Mouse (Mus musculus) kidney, postnatal 0 days (tissue): ENCODE data around the gene Fbxo5. TPM values are rescaled to one million over a fixed set of nuclear protein-coding genes. Genes with fewer than 3 reads are reported as not detected.

Experiments used
- ATAC-seq: fragments of 200-750 bp; cut with Nextera tagmentation; replicated peaks from 2 replicates; pipeline ENCODE4 v1.8.0; 2017; ENCODE audit warnings: low read depth, moderate number of reproducible peaks, moderate TSS enrichment, moderate library complexity; ENCODE audit not compliant: low FRiP score
- DNase-seq: peaks from one replicate; pipeline ENCODE4 v3.0.0-alpha.2; 2016; ENCODE audit warnings: low spot score
- H3K27ac ChIP-seq: fragments of 300-500 bp; sonication (generic); 2 replicates; pipeline ENCODE4 v1.5.1; 2014; ENCODE audit warnings: mild to moderate bottlenecking
- H3K27me3 ChIP-seq: fragments of 300-500 bp; sonication (generic); 2 replicates; pipeline ENCODE4 v1.6.1; 2014; ENCODE audit warnings: low read length, mixed read lengths; ENCODE audit not compliant: insufficient read depth
- H3K36me3 ChIP-seq: fragments of 300-500 bp; sonication (generic); 2 replicates; pipeline ENCODE4 v1.6.1; 2014; ENCODE audit warnings: low read length, mixed read lengths; ENCODE audit not compliant: insufficient read depth
- H3K4me1 ChIP-seq: fragments of 300-500 bp; sonication (generic); replicated peaks from 2 replicates; pipeline ENCODE4 v1.6.1; 2014; ENCODE audit warnings: antibody characterized with exemption, low read length, mixed read lengths; ENCODE audit not compliant: insufficient read depth
- H3K4me2 ChIP-seq: fragments of 300-500 bp; sonication (generic); 2 replicates; pipeline ENCODE4 v1.6.1; 2014; ENCODE audit warnings: mild to moderate bottlenecking, low read length, moderate library complexity, mixed read lengths
- H3K4me3 ChIP-seq: fragments of 300-500 bp; sonication (generic); replicated peaks from 2 replicates; pipeline ENCODE4 v1.5.1; 2014; ENCODE audit warnings: low read depth, low read length
- H3K9ac ChIP-seq: fragments of 300-500 bp; sonication (generic); 2 replicates; pipeline ENCODE4 v1.6.1; 2014; ENCODE audit warnings: low read depth, low read length
- H3K9me3 ChIP-seq: fragments of 300-500 bp; sonication (generic); replicated peaks from 2 replicates; pipeline ENCODE4 v1.6.1; 2016; ENCODE audit warnings: low read length, inconsistent platforms, mixed read lengths
- CTCF ChIP-seq: IDR thresholded peaks from 2 replicates; pipeline ENCODE4 v1.5.1; 2016; ENCODE audit warnings: antibody characterized with exemption, low read depth, mild to moderate bottlenecking, moderate library complexity
- WGBS: fragments of 180-500 bp; shearing (Covaris S2); extraction: QIAGEN DNeasy Blood & Tissue Kit; methylation state at CpG from one replicate; pipeline ENCODE4 v1.1.7; 2014; 5-methylcytosine and 5-hydroxymethylcytosine counted together
- polyA plus RNA-seq: library from polyadenylated mRNA; unstranded; fragments of >200 nt; fragmentation: Nextera tagmentation; extraction: Ambion mirVana; gene quantifications from 2 replicates; pipeline ENCODE4 v1.2.1, GENCODE M21; 2015

Fbxo5 gene
- polyA plus RNA-seq, 1 experiment from 2014 or later: 29.3 TPM

DNA sequence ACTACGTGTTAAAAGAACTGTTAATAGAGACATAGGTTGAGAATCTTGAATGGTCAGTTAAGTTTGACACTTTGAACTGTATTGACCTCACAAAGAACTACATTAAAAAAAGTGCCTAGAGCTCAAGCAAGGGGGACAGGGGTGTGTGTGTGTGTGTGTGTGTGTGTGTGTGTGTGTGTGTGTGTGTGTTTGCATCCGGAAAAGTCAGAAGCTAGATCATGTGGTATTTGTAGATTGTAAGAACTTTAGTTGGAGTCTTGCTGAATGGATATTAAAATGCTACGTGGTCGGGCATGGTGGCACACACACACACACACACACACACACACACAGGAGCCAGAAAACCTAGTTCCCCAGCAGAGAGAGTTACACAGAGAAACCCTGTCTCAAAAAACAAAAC, 1.6 kb upstream of the Fbxo5 start:
- no peak for TF ChIP-seq CTCF
- H3K27me3 ChIP-seq: no peaks in the 10 kb centered on the region
- 65% methylated on average over 4 of the region's 4 CpGs for WGBS
- H3K4me2 ChIP-seq: no peak overlapping the region
- ATAC-seq: no peak
- H3K4me3 ChIP-seq: no peak overlapping the region
- peaks cover 13% of the 10 kb centered on the region; the same call in 1 of the 2 replicates for H3K4me1 ChIP-seq
- no peak overlapping the region for H3K9ac ChIP-seq
- peaks cover 13% of the 10 kb centered on the region; the same call in 1 of the 2 replicates for H3K36me3 ChIP-seq
- H3K27ac ChIP-seq: peak overlapping the region; percentile 80; the same call in 1 of the 2 replicates
- no peaks in the 10 kb centered on the region for H3K9me3 ChIP-seq
- DNase-seq: no peak

DNA sequence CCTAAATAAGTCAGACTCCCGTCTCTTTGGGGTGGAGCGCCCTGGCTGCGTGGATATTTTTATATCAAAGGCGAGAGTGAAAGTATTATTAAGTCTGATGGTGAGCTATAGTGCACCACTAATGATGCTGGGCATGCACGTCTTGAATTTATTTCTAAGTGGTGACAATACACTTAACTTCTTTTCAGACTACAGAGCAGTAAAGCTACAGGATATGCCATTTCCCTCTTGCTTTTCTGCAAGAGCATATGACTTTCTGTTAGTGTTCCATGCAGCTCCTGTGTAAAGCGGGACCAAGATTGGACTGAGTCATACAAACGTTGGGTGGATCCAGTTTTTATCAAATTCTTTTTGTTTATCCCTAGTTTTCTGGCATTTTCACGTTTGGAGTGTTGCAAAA, 1.0 kb upstream of the Fbxo5 start:
- Histone ChIP-seq H3K27ac (peak overlapping the region; percentile 80), H3K4me3 (peak overlapping the region; percentile 78), H3K27me3 (no peaks in the 10 kb centered on the region), H3K36me3 (peaks cover 13% of the 10 kb centered on the region; the same call in 1 of the 2 replicates), H3K9ac (peak overlapping the region; percentile 44; the same call in 1 of the 2 replicates), H3K4me2 (peak overlapping the region; percentile 65), H3K4me1 (peaks cover 13% of the 10 kb centered on the region; the same call in 1 of the 2 replicates), H3K9me3 (no peaks in the 10 kb centered on the region)
- peak; percentile 37 for DNase-seq
- ATAC-seq: no peak
- no peak for TF ChIP-seq CTCF
- 14% methylated on average over 8 of the region's 8 CpGs for WGBS

- Histone ChIP-seq H3K9me3 (no peaks in the 10 kb centered on the region), H3K36me3 (peaks cover 18% of the 10 kb centered on the region; the same call in 1 of the 2 replicates), H3K9ac (peak overlapping the region; percentile 44; the same call in 1 of the 2 replicates), H3K4me3 (peak overlapping the region; percentile 78), H3K4me1 (peaks cover 13% of the 10 kb centered on the region; the same call in 1 of the 2 replicates), H3K27ac (peak overlapping the region; percentile 80), H3K4me2 (peak overlapping the region; percentile 65), H3K27me3 (no peaks in the 10 kb centered on the region)
- ATAC-seq (peak; percentile 96), DNase-seq (peak; percentile 99)
- peak; percentile 7; the same call in 1 of the 2 replicates for TF ChIP-seq CTCF
- 0% methylated on average over 40 of the region's 43 CpGs for WGBS
Measured at GRCm38 (mm10) chr10:5805731-5806307, 419 bp upstream of the Fbxo5 start.

GRCm38 (mm10) chr10:5804691-5805156, 676 bp downstream of the Fbxo5 start:
- peaks cover 13% of the 10 kb centered on the region; the same call in 1 of the 2 replicates for H3K4me1 ChIP-seq
- no peak for TF ChIP-seq CTCF
- peak overlapping the region; percentile 78 for H3K4me3 ChIP-seq
- H3K27ac ChIP-seq: peak overlapping the region; percentile 61
- ATAC-seq (peak; percentile 1; the same call in 1 of the 2 replicates), DNase-seq (no peak)
- no peaks in the 10 kb centered on the region for H3K27me3 ChIP-seq
- peak overlapping the region; percentile 92 for H3K4me2 ChIP-seq
- H3K36me3 ChIP-seq: peaks cover 25% of the 10 kb centered on the region
- no peaks in the 10 kb centered on the region for H3K9me3 ChIP-seq
- under 1% methylated on average over 24 of the region's 24 CpGs for WGBS
- peak overlapping the region; percentile 62 for H3K9ac ChIP-seq

DNA sequence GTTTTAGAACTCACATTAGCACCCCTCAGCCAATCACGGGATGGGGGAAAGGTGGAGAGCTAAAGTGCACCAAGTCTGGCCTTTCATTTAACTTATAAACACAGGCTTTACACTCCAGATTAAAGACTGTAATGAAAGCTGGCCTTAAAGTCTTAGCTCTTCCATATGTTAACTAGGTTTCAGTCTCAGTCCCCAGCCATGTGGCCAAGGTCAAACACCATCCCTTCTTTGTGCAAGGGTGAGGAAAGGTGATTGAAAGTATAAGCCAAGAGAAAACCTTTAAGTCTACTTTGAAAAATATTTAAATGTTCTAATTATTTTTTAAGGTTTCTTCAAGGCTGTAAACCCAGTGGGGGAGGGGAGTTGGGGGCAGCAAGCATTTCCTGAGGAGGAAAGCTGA, 1.7 kb downstream of the Fbxo5 start:
- Histone ChIP-seq H3K9me3 (no peaks in the 10 kb centered on the region), H3K27ac (no peak overlapping the region), H3K9ac (peak overlapping the region; percentile 2; the same call in 1 of the 2 replicates), H3K36me3 (peaks cover 25% of the 10 kb centered on the region), H3K4me2 (peak overlapping the region; percentile 92), H3K4me3 (peak overlapping the region; percentile 78), H3K4me1 (peaks cover 13% of the 10 kb centered on the region; the same call in 1 of the 2 replicates), H3K27me3 (no peaks in the 10 kb centered on the region)
- no peak for TF ChIP-seq CTCF
- ATAC-seq (no peak), DNase-seq (no peak)
- WGBS: 3% methylated on average over 1 of the region's 1 CpGs

- Histone ChIP-seq H3K4me2 (peak overlapping the region; percentile 92), H3K9me3 (no peaks in the 10 kb centered on the region), H3K4me3 (peak overlapping the region; percentile 78), H3K9ac (peak overlapping the region; percentile 35; the same call in 1 of the 2 replicates), H3K36me3 (peaks cover 29% of the 10 kb centered on the region), H3K27me3 (no peaks in the 10 kb centered on the region), H3K4me1 (peaks cover 13% of the 10 kb centered on the region; the same call in 1 of the 2 replicates), H3K27ac (no peak overlapping the region)
- ATAC-seq (no peak), DNase-seq (no peak)
- WGBS: 9% methylated on average over 6 of the region's 6 CpGs
- no peak for TF ChIP-seq CTCF
Measured at GRCm38 (mm10) chr10:5802866-5803265, 2.5 kb downstream of the Fbxo5 start.
